Mouse (Mus musculus) kidney, adult 9 months (tissue): ENCODE measurements around the gene Gm9844.

Experiments used
- DNase-seq: peaks from one replicate; pipeline ENCODE4 v3.0.0; 2022

Gene Gm9844

DNA sequence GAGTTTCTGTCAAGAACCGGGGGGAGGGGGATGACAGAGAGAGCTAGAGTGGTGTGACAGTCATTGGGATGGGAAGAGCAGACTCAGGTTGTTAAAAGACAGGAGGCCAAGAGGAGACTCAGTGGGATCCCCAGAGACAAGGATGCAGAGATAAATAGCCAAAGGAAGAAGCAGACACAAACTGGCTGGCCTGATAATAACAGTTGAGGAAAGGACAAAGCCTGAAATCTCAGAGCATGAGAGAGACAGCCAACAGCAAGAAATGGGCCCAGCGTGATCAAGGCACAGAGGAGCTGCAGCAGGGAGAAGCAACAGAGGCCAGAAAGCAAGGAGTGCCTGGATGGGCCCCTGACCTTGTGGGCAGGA lies 40.2 kb downstream of the Gm9844 start:
- no peak for DNase-seq

GRCm38 (mm10) chr7:24902630-24903443 lies 40.8 kb downstream of the Gm9844 start, which contains the start of gene Arhgef1:
Gene Arhgef1, plus strand, starts transcription at chr7:24902912.
- peak; percentile 76 for DNase-seq

GRCm38 (mm10) chr7:24903444-24903825 lies 41.4 kb downstream of the Gm9844 start:
- DNase-seq, result no peak

- DNase-seq, result peak; percentile 99
These were observed 42.1 kb downstream of the Gm9844 start for GRCm38 (mm10) chr7:24904070-24904483.

GRCm38 (mm10) chr7:24904936-24905335 lies 42.9 kb downstream of the Gm9844 start:
- DNase-seq, result peak; percentile 72

DNA sequence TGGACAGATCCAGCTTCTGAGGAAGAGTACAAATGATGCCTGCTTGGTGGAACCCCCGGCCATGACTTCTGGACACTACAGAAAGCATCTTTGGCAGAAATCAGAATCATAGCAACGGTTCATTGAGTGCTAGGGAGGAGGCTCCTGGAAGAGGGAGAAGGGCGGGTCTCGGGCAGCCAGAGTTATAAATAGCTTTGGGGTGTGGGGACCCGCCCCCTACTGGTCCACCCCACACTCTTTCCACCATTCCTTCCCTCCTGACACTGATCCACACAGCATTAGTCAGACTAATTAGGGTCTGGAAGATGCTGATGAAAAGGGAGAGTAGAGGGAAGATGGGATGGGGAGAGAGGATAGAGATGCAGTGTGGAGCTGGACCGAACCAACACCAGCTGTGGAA lies 44.5 kb downstream of the Gm9844 start:
- no peak for DNase-seq

GRCm38 (mm10) chr7:24907211-24907748 lies 45.3 kb downstream of the Gm9844 start:
- no peak for DNase-seq
